Mouse (Mus musculus) liver, postnatal 0 days (tissue): ENCODE results near the gene Atp8b5.
A peak's percentile ranks its signal among the peaks of the same experiment; 100 is the strongest.

Experiments used
- CTCF ChIP-seq: sonication (generic); IDR thresholded peaks from 2 replicates; pipeline ENCODE4 v1.5.1; 2016; ENCODE audit warnings: antibody characterized with exemption, low read depth
- EP300 ChIP-seq: IDR thresholded peaks from 2 replicates; pipeline ENCODE4 v1.6.1; 2016; ENCODE audit warnings: antibody characterized with exemption, low read depth, mild to moderate bottlenecking

DNA sequence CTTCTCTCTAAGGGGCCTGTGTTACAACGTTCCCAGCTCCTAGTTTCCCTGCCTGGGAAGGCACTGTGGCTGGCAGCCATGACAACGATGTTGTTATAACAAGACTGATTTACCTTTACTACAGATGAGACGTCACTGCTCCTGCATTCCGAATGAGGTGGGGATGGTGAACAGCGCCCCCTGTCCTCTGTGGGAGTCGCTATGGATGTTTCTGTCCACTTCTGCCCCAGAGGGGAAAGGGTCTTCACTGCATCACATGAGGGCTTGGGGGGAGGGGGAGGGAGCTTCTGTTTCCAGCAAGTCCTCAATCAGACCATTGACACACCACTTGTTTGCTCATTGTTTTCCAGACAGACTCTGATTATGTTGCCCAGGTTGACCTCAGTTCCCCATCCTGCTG, 27.0 kb downstream of the Atp8b5 start:
- TF ChIP-seq CTCF (peak; percentile 51), EP300 (no peak)
